Mouse (Mus musculus): Measurements from ENCODE around the gene Mettl7a2.
"Not testable (repeated sequence)": the region's sequence is repeated elsewhere in the genome, so short reads cannot be mapped to it uniquely, and the experiment has no call there.

Gene Mettl7a2

GRCm38 (mm10) chr15:100328089-100328488, 24.9 kb upstream of the Mettl7a2 start:
- H3K36me3 ChIP-seq (ENCODE audit: control insufficient read depth, insufficient read depth, low read length, poor library complexity, severe bottlenecking); H3K27me3 ChIP-seq (ENCODE audit: control insufficient read depth, insufficient read depth, low read length, poor library complexity, severe bottlenecking): not testable (repeated sequence)
- DNase-seq (ENCODE audit: low read depth, low spot score), result peak; percentile 16

GRCm38 (mm10) chr15:100329336-100329735, 23.7 kb upstream of the Mettl7a2 start:
- DNase-seq (ENCODE audit: low read depth, low spot score); H3K27me3 ChIP-seq (ENCODE audit: control insufficient read depth, insufficient read depth, low read length, poor library complexity, severe bottlenecking): not testable (repeated sequence)

GRCm38 (mm10) chr15:100330739-100331138, 22.3 kb upstream of the Mettl7a2 start:
- DNase-seq (ENCODE audit: low read depth, low spot score), result no peak
- Histone ChIP-seq H3K36me3 (ENCODE audit: control insufficient read depth, insufficient read depth, low read length, poor library complexity, severe bottlenecking) (no peaks in the 10 kb centered on the region), H3K27me3 (ENCODE audit: control insufficient read depth, insufficient read depth, low read length, poor library complexity, severe bottlenecking) (no peaks in the 10 kb centered on the region)

More at GRCm38 (mm10) chr15:100329336-100329735, 23.7 kb upstream of the Mettl7a2 start:
- not testable (repeated sequence) for H3K36me3 ChIP-seq (ENCODE audit: control insufficient read depth, insufficient read depth, low read length, poor library complexity, severe bottlenecking)

GRCm38 (mm10) chr15:100332077-100332961, 20.7 kb upstream of the Mettl7a2 start:
- not testable (repeated sequence) for H3K27me3 ChIP-seq (ENCODE audit: control insufficient read depth, insufficient read depth, low read length, poor library complexity, severe bottlenecking); DNase-seq (ENCODE audit: low read depth, low spot score); H3K36me3 ChIP-seq (ENCODE audit: control insufficient read depth, insufficient read depth, low read length, poor library complexity, severe bottlenecking)

- Histone ChIP-seq H3K36me3 (ENCODE audit: control insufficient read depth, insufficient read depth, low read length, poor library complexity, severe bottlenecking) (no peaks in the 10 kb centered on the region), H3K27me3 (ENCODE audit: control insufficient read depth, insufficient read depth, low read length, poor library complexity, severe bottlenecking) (no peaks in the 10 kb centered on the region)
- no peak for DNase-seq (ENCODE audit: low read depth, low spot score)
Observed at GRCm38 (mm10) chr15:100334629-100335028, 18.4 kb upstream of the Mettl7a2 start, which contains the start of gene Mettl7a3. Gene Mettl7a3 (plus strand): TSS chr15:100334929.

- not testable (repeated sequence) for H3K36me3 ChIP-seq (ENCODE audit: control insufficient read depth, insufficient read depth, low read length, poor library complexity, severe bottlenecking); DNase-seq (ENCODE audit: low read depth, low spot score); H3K27me3 ChIP-seq (ENCODE audit: control insufficient read depth, insufficient read depth, low read length, poor library complexity, severe bottlenecking)
Observed at GRCm38 (mm10) chr15:100337328-100337727, 15.7 kb upstream of the Mettl7a2 start.

- H3K27me3 ChIP-seq (ENCODE audit: control insufficient read depth, insufficient read depth, low read length, poor library complexity, severe bottlenecking); H3K36me3 ChIP-seq (ENCODE audit: control insufficient read depth, insufficient read depth, low read length, poor library complexity, severe bottlenecking): not testable (repeated sequence)
- DNase-seq (ENCODE audit: low read depth, low spot score), result peak; percentile 75
Observed at GRCm38 (mm10) chr15:100337847-100338246, 15.2 kb upstream of the Mettl7a2 start.

- H3K27me3 ChIP-seq (ENCODE audit: control insufficient read depth, insufficient read depth, low read length, poor library complexity, severe bottlenecking); H3K36me3 ChIP-seq (ENCODE audit: control insufficient read depth, insufficient read depth, low read length, poor library complexity, severe bottlenecking); DNase-seq (ENCODE audit: low read depth, low spot score): not testable (repeated sequence)
Observed at GRCm38 (mm10) chr15:100341314-100341980, 11.6 kb upstream of the Mettl7a2 start.

- no peak for DNase-seq (ENCODE audit: low read depth, low spot score)
- no peaks in the 10 kb centered on the region for H3K36me3 ChIP-seq (ENCODE audit: control insufficient read depth, insufficient read depth, low read length, poor library complexity, severe bottlenecking)
- no peaks in the 10 kb centered on the region for H3K27me3 ChIP-seq (ENCODE audit: control insufficient read depth, insufficient read depth, low read length, poor library complexity, severe bottlenecking)
Observed at GRCm38 (mm10) chr15:100345484-100345883, 7.5 kb upstream of the Mettl7a2 start.

- H3K27me3 ChIP-seq (ENCODE audit: control insufficient read depth, insufficient read depth, low read length, poor library complexity, severe bottlenecking), result no peaks in the 10 kb centered on the region
- H3K36me3 ChIP-seq (ENCODE audit: control insufficient read depth, insufficient read depth, low read length, poor library complexity, severe bottlenecking), result no peaks in the 10 kb centered on the region
- no peak for DNase-seq (ENCODE audit: low read depth, low spot score)
Observed at GRCm38 (mm10) chr15:100346761-100347160, 6.2 kb upstream of the Mettl7a2 start.

- Histone ChIP-seq H3K27me3 (ENCODE audit: control insufficient read depth, insufficient read depth, low read length, poor library complexity, severe bottlenecking) (no peaks in the 10 kb centered on the region), H3K36me3 (ENCODE audit: control insufficient read depth, insufficient read depth, low read length, poor library complexity, severe bottlenecking) (no peaks in the 10 kb centered on the region)
- DNase-seq (ENCODE audit: low read depth, low spot score), result no peak
Observed at GRCm38 (mm10) chr15:100349496-100349895, 3.5 kb upstream of the Mettl7a2 start.

- H3K27me3 ChIP-seq (ENCODE audit: control insufficient read depth, insufficient read depth, low read length, poor library complexity, severe bottlenecking), result no peaks in the 10 kb centered on the region
- H3K36me3 ChIP-seq (ENCODE audit: control insufficient read depth, insufficient read depth, low read length, poor library complexity, severe bottlenecking), result no peaks in the 10 kb centered on the region
- no peak for DNase-seq (ENCODE audit: low read depth, low spot score)
Observed at GRCm38 (mm10) chr15:100351501-100352060, 1.4 kb upstream of the Mettl7a2 start.

GRCm38 (mm10) chr15:100353399-100353798, 399 bp downstream of the Mettl7a2 start:
- H3K36me3 ChIP-seq (ENCODE audit: control insufficient read depth, insufficient read depth, low read length, poor library complexity, severe bottlenecking); H3K27me3 ChIP-seq (ENCODE audit: control insufficient read depth, insufficient read depth, low read length, poor library complexity, severe bottlenecking); DNase-seq (ENCODE audit: low read depth, low spot score): not testable (repeated sequence)

- DNase-seq (ENCODE audit: low read depth, low spot score), result no peak
- no peaks in the 10 kb centered on the region for H3K36me3 ChIP-seq (ENCODE audit: control insufficient read depth, insufficient read depth, low read length, poor library complexity, severe bottlenecking)
- no peaks in the 10 kb centered on the region; the same call in 1 of the 2 replicates for H3K27me3 ChIP-seq (ENCODE audit: control insufficient read depth, insufficient read depth, low read length, poor library complexity, severe bottlenecking)
Observed at GRCm38 (mm10) chr15:100355876-100356275, 2.9 kb downstream of the Mettl7a2 start.

- no peak for DNase-seq (ENCODE audit: low read depth, low spot score)
- H3K27me3 ChIP-seq (ENCODE audit: control insufficient read depth, insufficient read depth, low read length, poor library complexity, severe bottlenecking), result no peaks in the 10 kb centered on the region; the same call in 1 of the 2 replicates
Observed at GRCm38 (mm10) chr15:100364242-100364641, 11.2 kb downstream of the Mettl7a2 start, which contains the start of gene Higd1c. Gene Higd1c (plus strand): TSS chr15:100364542.

More at GRCm38 (mm10) chr15:100364242-100364641, 11.2 kb downstream of the Mettl7a2 start, which contains the start of gene Higd1c:
- H3K36me3 ChIP-seq (ENCODE audit: control insufficient read depth, insufficient read depth, low read length, poor library complexity, severe bottlenecking), result no peaks in the 10 kb centered on the region
